Mouse (Mus musculus) midbrain, embryonic 14.5 days (tissue): ENCODE measurements around the gene Traf3ip1. TPM values are rescaled to one million over a fixed set of nuclear protein-coding genes. Genes with fewer than 3 reads are reported as not detected.

Experiments used
- ATAC-seq: fragments of 200-750 bp; cut with Nextera tagmentation; 2 replicates; pipeline ENCODE4 v1.8.0; 2017; ENCODE audit warnings: moderate number of reproducible peaks, moderate library complexity; ENCODE audit not compliant: low FRiP score, low TSS enrichment
- DNase-seq: peaks from one replicate; pipeline ENCODE4 v3.0.0-alpha.2; 2015
- H3K27ac ChIP-seq: fragments of 300-500 bp; sonication (generic); replicated peaks from 2 replicates; pipeline ENCODE4 v1.5.1; 2014; ENCODE audit warnings: mild to moderate bottlenecking, low read depth, low read length, moderate library complexity
- H3K27me3 ChIP-seq: fragments of 300-500 bp; sonication (generic); 2 replicates; pipeline ENCODE4 v1.6.1; 2014; ENCODE audit warnings: low read length, control low read depth, mixed read lengths; ENCODE audit not compliant: control insufficient read depth, insufficient read depth
- H3K36me3 ChIP-seq: fragments of 300-500 bp; sonication (generic); 2 replicates; pipeline ENCODE4 v1.6.1; 2014; ENCODE audit warnings: low read length, control low read depth; ENCODE audit not compliant: control insufficient read depth, insufficient read depth
- H3K4me1 ChIP-seq: fragments of 300-500 bp; sonication (generic); 2 replicates; pipeline ENCODE4 v1.6.1; 2014; ENCODE audit warnings: mild to moderate bottlenecking, antibody characterized with exemption, low read length, control low read depth; ENCODE audit not compliant: control insufficient read depth, insufficient read depth
- H3K4me2 ChIP-seq: fragments of 300-500 bp; sonication (generic); 2 replicates; pipeline ENCODE4 v1.6.1; 2014; ENCODE audit warnings: mild to moderate bottlenecking, low read length, moderate library complexity
- H3K4me3 ChIP-seq: fragments of 300-500 bp; sonication (generic); replicated peaks from 2 replicates; pipeline ENCODE4 v1.5.1; 2014; ENCODE audit warnings: low read depth, low read length
- H3K9ac ChIP-seq: fragments of 300-500 bp; sonication (generic); replicated peaks from 2 replicates; pipeline ENCODE4 v1.6.1; 2014; ENCODE audit warnings: mild to moderate bottlenecking, low read length, moderate library complexity
- H3K9me3 ChIP-seq: fragments of 300-500 bp; sonication (generic); 2 replicates; pipeline ENCODE4 v1.6.1; 2016; ENCODE audit warnings: low read length, control low read depth, mixed read lengths; ENCODE audit not compliant: control insufficient read depth
- WGBS: fragments of 180-500 bp; shearing (Covaris S2); extraction: QIAGEN DNeasy Blood & Tissue Kit; methylation state at CpG from one replicate; pipeline ENCODE4 v1.1.7; 2014; 5-methylcytosine and 5-hydroxymethylcytosine counted together
- polyA plus RNA-seq: library from polyadenylated mRNA; unstranded; fragments of >200 nt; fragmentation: Nextera tagmentation; extraction: Ambion mirVana; gene quantifications from 2 replicates; pipeline ENCODE4 v1.2.1, GENCODE M21; 2014

Gene Traf3ip1
- polyA plus RNA-seq, 1 experiment from 2014 or later, result 9.2 TPM

DNA sequence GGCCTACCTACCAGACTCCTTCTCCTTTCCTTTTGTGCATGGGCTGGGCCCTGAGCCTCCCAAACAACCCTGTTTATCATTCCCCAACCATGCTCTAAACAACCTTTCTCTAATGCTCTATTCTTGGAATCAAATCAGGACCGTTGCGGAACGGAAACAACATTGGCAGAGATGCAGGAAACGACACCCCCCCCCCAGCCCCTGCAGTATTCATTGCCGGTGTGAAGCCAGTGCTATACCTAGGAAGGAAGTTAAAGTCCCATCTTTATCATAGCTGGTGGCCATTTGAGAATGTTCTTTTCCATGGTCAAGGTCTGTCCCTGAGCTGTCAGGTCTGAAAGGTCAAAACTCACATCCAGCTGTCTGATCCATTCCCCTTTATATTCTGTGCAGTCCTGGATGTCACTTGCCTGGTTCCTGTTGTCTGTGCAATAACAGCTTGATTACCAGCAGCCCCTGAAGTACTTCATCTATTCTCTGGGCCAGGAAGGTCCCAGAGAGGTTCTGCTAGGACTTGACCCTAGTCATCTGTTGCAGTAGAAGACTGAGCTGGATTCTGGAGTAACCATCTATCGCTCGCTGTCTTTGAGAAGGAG, 11.7 kb upstream of the Traf3ip1 start:
- Histone ChIP-seq H3K4me2 (no peak overlapping the region), H3K4me1 (no peaks in the 10 kb centered on the region), H3K9ac (no peak overlapping the region), H3K36me3 (no peaks in the 10 kb centered on the region), H3K27me3 (no peaks in the 10 kb centered on the region), H3K27ac (no peak overlapping the region), H3K9me3 (no peaks in the 10 kb centered on the region), H3K4me3 (no peak overlapping the region)
- DNase-seq, result no peak
- WGBS, result 86% methylated on average over 7 of the region's 7 CpGs
- no peak for ATAC-seq

DNA sequence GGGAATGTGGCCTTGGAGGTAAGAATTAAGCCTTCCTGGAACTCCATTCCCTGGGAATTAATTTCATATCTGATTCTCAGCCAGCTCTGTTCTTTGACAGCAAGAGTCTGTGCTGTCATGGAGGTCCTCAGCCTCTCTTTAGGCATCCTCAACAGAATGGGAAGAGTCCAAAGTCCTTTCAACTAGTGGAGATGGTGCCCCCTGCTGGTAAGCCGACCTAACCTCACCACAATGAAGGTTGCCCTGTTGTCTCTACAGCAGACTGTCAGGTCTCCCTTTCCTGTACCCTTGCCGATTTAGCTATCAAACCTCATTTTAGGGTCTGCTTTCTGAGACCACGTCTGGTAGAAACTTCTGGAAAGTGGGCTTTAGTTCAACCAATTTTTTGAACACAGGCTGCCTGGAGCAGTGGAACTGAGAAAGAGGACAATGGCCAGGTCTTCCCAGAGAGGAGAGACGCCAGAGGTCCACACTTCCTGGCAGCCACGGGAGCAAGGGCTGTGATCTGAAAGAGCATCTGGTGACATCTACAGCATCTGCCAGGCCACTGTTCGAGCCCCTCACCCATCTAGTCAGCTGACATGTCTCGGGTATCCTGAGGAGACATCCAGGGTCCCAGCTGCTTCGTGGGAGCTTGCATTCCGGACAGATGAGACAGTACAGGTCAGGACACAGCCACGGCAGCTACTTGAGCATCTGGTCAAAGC, 11.0 kb upstream of the Traf3ip1 start:
- Histone ChIP-seq H3K36me3 (no peaks in the 10 kb centered on the region), H3K9me3 (no peaks in the 10 kb centered on the region), H3K27me3 (no peaks in the 10 kb centered on the region), H3K4me2 (no peak overlapping the region), H3K4me1 (no peaks in the 10 kb centered on the region), H3K9ac (no peak overlapping the region), H3K4me3 (no peak overlapping the region), H3K27ac (no peak overlapping the region)
- no peak for ATAC-seq
- DNase-seq, result peak; percentile 88
- 54% methylated on average over 10 of the region's 10 CpGs for WGBS

- H3K4me1 ChIP-seq, result no peaks in the 10 kb centered on the region
- ATAC-seq, result no peak
- H3K4me2 ChIP-seq, result no peak overlapping the region
- no peaks in the 10 kb centered on the region for H3K27me3 ChIP-seq
- H3K9me3 ChIP-seq, result no peaks in the 10 kb centered on the region
- DNase-seq, result no peak
- no peak overlapping the region for H3K9ac ChIP-seq
- no peak overlapping the region for H3K4me3 ChIP-seq
- H3K27ac ChIP-seq, result no peak overlapping the region
- WGBS, result 78% methylated on average over 5 of the region's 5 CpGs
- no peaks in the 10 kb centered on the region for H3K36me3 ChIP-seq
Measured at GRCm38 (mm10) chr1:91484011-91484346, 10.5 kb upstream of the Traf3ip1 start.

DNA sequence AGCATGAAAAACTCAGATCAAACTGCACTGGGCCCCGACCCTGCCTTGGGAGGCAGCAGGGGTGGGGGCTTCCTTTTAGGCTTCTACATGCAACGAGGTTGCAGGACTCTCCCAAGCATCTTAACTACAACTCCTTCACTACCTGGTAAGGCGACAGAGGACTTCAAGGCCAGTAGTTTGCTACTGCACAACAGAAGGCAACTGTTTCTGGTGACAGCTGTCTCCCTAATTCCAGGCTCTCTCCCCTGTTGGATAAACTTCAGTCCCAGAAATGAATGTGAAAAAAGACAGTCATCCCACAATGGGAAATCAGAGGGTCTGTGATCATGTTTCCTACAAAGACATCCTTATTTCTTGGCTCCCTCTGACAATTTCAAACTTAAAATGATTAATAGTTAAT, 9.0 kb upstream of the Traf3ip1 start:
- ATAC-seq (no peak), DNase-seq (no peak)
- no peaks in the 10 kb centered on the region for H3K4me1 ChIP-seq
- H3K4me3 ChIP-seq, result no peak overlapping the region
- H3K9me3 ChIP-seq, result no peaks in the 10 kb centered on the region
- H3K4me2 ChIP-seq, result no peak overlapping the region
- H3K9ac ChIP-seq, result no peak overlapping the region
- WGBS, result 75% methylated on average over 3 of the region's 3 CpGs
- no peaks in the 10 kb centered on the region for H3K27me3 ChIP-seq
- H3K27ac ChIP-seq, result no peak overlapping the region
- H3K36me3 ChIP-seq, result no peaks in the 10 kb centered on the region

GRCm38 (mm10) chr1:91486165-91486564, 8.3 kb upstream of the Traf3ip1 start:
- Histone ChIP-seq H3K27me3 (no peaks in the 10 kb centered on the region), H3K36me3 (no peaks in the 10 kb centered on the region), H3K9me3 (no peaks in the 10 kb centered on the region), H3K9ac (no peak overlapping the region; the same call in 1 of the 2 replicates), H3K27ac (no peak overlapping the region), H3K4me1 (no peaks in the 10 kb centered on the region), H3K4me3 (no peak overlapping the region), H3K4me2 (no peak overlapping the region)
- WGBS, result 83% methylated on average over 3 of the region's 3 CpGs
- DNase-seq (no peak), ATAC-seq (no peak)

DNA sequence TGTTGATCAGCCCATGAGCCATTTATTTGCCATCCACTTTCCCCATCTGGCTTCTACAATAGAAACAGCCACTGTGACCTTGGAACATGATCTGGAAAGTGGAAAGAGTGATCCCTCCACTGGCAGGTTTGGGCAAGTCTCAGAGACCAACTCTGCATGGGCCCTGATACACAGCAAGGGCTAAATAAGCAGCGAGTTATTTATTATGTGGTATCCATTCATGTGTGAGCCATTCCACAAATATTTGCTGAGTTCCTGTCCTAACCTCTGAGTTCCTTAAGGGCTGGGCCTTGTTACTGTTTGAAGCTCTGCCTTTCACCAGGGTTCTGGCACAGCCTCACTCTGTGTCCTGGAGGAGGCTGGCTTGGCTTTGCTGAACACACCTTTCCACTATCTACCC, 4.1 kb upstream of the Traf3ip1 start:
- DNase-seq (no peak), ATAC-seq (no peak)
- H3K9me3 ChIP-seq, result no peaks in the 10 kb centered on the region
- no peaks in the 10 kb centered on the region for H3K27me3 ChIP-seq
- H3K4me2 ChIP-seq, result no peak overlapping the region
- H3K4me3 ChIP-seq, result no peak overlapping the region
- peaks cover 2% of the 10 kb centered on the region; the same call in 1 of the 2 replicates for H3K4me1 ChIP-seq
- 81% methylated on average over 1 of the region's 1 CpGs for WGBS
- H3K27ac ChIP-seq, result no peak overlapping the region
- no peak overlapping the region for H3K9ac ChIP-seq
- H3K36me3 ChIP-seq, result no peaks in the 10 kb centered on the region

- 13% methylated on average over 2 of the region's 2 CpGs for WGBS
Measured at GRCm38 (mm10) chr1:91492740-91493139, 1.7 kb upstream of the Traf3ip1 start.

DNA sequence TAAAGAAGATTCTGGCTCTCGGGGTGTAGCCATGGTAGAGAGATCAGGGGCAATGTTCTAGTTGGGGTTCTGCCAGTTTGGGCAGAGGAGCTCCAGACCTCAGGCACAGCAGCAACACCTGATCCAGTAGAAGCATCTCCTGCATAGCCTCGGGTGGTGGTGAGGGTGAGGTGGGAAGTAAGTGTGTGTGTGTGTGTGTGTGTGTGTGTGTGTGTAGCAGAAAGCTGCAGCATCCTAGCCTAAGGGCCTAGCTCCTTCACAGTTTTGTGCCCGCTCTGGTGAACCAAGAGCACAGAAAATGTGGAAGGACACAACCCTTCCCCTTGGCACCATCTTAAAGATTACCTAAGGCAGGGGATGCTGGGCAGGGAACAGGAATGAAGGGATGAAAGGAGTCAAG, 509 bp upstream of the Traf3ip1 start:
- WGBS, result 39% methylated on average over 3 of the region's 3 CpGs

More at GRCm38 (mm10) chr1:91492740-91493139, 1.7 kb upstream of the Traf3ip1 start:
- H3K27me3 ChIP-seq, result no peaks in the 10 kb centered on the region
- no peak overlapping the region for H3K4me3 ChIP-seq
- no peaks in the 10 kb centered on the region for H3K9me3 ChIP-seq
- peaks cover 8% of the 10 kb centered on the region for H3K4me1 ChIP-seq
- no peak overlapping the region for H3K27ac ChIP-seq
- no peak for ATAC-seq
- H3K36me3 ChIP-seq, result no peaks in the 10 kb centered on the region
- no peak overlapping the region for H3K9ac ChIP-seq
- H3K4me2 ChIP-seq, result no peak overlapping the region
- DNase-seq, result no peak

GRCm38 (mm10) chr1:91495321-91495720, 874 bp downstream of the Traf3ip1 start:
- Histone ChIP-seq H3K27me3 (no peaks in the 10 kb centered on the region), H3K9ac (peak overlapping the region; percentile 84), H3K36me3 (peaks cover 11% of the 10 kb centered on the region; the same call in 1 of the 2 replicates), H3K9me3 (no peaks in the 10 kb centered on the region), H3K4me3 (peak overlapping the region; percentile 85), H3K4me2 (peak overlapping the region; percentile 79), H3K27ac (no peak overlapping the region), H3K4me1 (peaks cover 8% of the 10 kb centered on the region)
- ATAC-seq (no peak), DNase-seq (no peak)
- WGBS, result 48% methylated on average over 5 of the region's 5 CpGs

More for the DNA sequence above, 509 bp upstream of the Traf3ip1 start:
- DNase-seq, result no peak
- peak; percentile 18; the same call in 1 of the 2 replicates for ATAC-seq
- peak overlapping the region; percentile 79 for H3K4me2 ChIP-seq
- H3K4me1 ChIP-seq, result peaks cover 8% of the 10 kb centered on the region
- H3K9me3 ChIP-seq, result no peaks in the 10 kb centered on the region
- peak overlapping the region; percentile 84; the same call in 1 of the 2 replicates for H3K9ac ChIP-seq
- H3K27ac ChIP-seq, result no peak overlapping the region
- H3K4me3 ChIP-seq, result peak overlapping the region; percentile 85
- H3K27me3 ChIP-seq, result no peaks in the 10 kb centered on the region
- no peaks in the 10 kb centered on the region for H3K36me3 ChIP-seq
